Mouse (Mus musculus) heart, postnatal 0 days (tissue): Measurements from ENCODE around the gene Padi2. TPM values are rescaled to one million over a fixed set of nuclear protein-coding genes. Genes with fewer than 3 reads are reported as not detected.

Experiments used
- ATAC-seq: fragments of 200-750 bp; cut with Nextera tagmentation; 2 replicates; pipeline ENCODE4 v1.8.0; 2017; ENCODE audit warnings: low read depth, moderate number of reproducible peaks, moderate library complexity; ENCODE audit not compliant: insufficient read depth
- DNase-seq: peaks from one replicate; pipeline ENCODE4 v3.0.0-alpha.2; 2016; ENCODE audit warnings: low spot score
- H3K27ac ChIP-seq: fragments of 300-500 bp; sonication (generic); 2 replicates; pipeline ENCODE4 v1.5.1; 2014; ENCODE audit warnings: low read depth, mild to moderate bottlenecking
- H3K27me3 ChIP-seq: fragments of 300-500 bp; sonication (generic); 2 replicates; pipeline ENCODE4 v1.6.1; 2014; ENCODE audit warnings: low read length, mixed read lengths; ENCODE audit not compliant: control insufficient read depth, insufficient read depth
- H3K36me3 ChIP-seq: fragments of 300-500 bp; sonication (generic); replicated peaks from 2 replicates; pipeline ENCODE4 v1.6.1; 2014; ENCODE audit warnings: low read length, mixed read lengths; ENCODE audit not compliant: control insufficient read depth, insufficient read depth
- H3K4me1 ChIP-seq: fragments of 300-500 bp; sonication (generic); 2 replicates; pipeline ENCODE4 v1.6.1; 2014; ENCODE audit warnings: antibody characterized with exemption; ENCODE audit not compliant: control insufficient read depth, insufficient read depth
- H3K4me2 ChIP-seq: fragments of 300-500 bp; sonication (generic); 2 replicates; pipeline ENCODE4 v1.6.1; 2014; ENCODE audit warnings: low read depth, mild to moderate bottlenecking, low read length, moderate library complexity
- H3K4me3 ChIP-seq: fragments of 300-500 bp; sonication (generic); 2 replicates; pipeline ENCODE4 v1.5.1; 2014; ENCODE audit warnings: low read depth, low read length
- H3K9ac ChIP-seq: fragments of 300-500 bp; sonication (generic); replicated peaks from 2 replicates; pipeline ENCODE4 v1.6.1; 2014; ENCODE audit warnings: low read depth, low read length, mixed read lengths
- H3K9me3 ChIP-seq: fragments of 300-500 bp; sonication (generic); replicated peaks from 2 replicates; pipeline ENCODE4 v1.6.1; 2016; ENCODE audit warnings: low read length; ENCODE audit not compliant: control insufficient read depth
- CTCF ChIP-seq: IDR thresholded peaks from 2 replicates; pipeline ENCODE4 v1.5.1; 2016; ENCODE audit warnings: antibody characterized with exemption, control low read depth, low read depth
- EP300 ChIP-seq: IDR thresholded peaks from 2 replicates; pipeline ENCODE4 v1.6.1; 2016; ENCODE audit warnings: antibody characterized with exemption, low read depth
- WGBS: fragments of 180-500 bp; shearing (Covaris S2); extraction: QIAGEN DNeasy Blood & Tissue Kit; methylation state at CpG from one replicate; pipeline ENCODE4 v1.1.7; 2014; 5-methylcytosine and 5-hydroxymethylcytosine counted together
- polyA plus RNA-seq: library from polyadenylated mRNA; unstranded; fragments of >200 nt; fragmentation: Nextera tagmentation; extraction: Ambion mirVana; gene quantifications from 2 replicates; pipeline ENCODE4 v1.2.1, GENCODE M21; 2015
- total RNA-seq: library from RNA; depleted of rRNA; stranded (reverse); fragments of >200 nt; gene quantifications from 2 replicates; pipeline ENCODE4 v1.2.3, GENCODE M21; 2014; ENCODE audit warnings: low replicate concordance

The Padi2 gene
- total and polyA plus RNA-seq, 2 experiments from 2014 or later: 0.31 to 0.44 TPM

DNA sequence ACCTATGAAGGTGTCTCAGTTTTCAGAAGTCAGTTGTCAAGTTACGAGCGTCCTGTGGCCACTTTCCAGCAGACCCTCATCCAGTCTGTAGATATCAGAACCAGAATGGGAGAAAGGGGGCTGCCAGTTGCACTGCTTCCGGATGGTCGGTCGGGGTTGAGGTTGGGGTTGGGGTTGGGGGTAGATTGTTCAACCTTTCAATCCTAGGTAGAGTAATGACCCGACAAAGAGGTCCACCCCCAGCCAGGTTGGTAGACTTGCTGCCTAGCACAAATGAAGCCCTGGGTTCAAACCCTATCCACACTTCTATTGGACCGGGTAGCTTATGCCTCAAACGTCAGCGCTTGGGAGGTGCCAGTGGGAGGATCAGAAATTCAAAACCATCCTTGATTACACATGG lies 27.5 kb upstream of the Padi2 start:
- Histone ChIP-seq H3K9ac (no peak overlapping the region), H3K4me2 (no peak overlapping the region), H3K27ac (no peak overlapping the region), H3K9me3 (0 out of 2 replicates have a peak, but pooled peaks cover 7% of the 10 kb centered on the region), H3K27me3 (no peaks in the 10 kb centered on the region), H3K4me3 (no peak overlapping the region), H3K4me1 (no peaks in the 10 kb centered on the region), H3K36me3 (no peaks in the 10 kb centered on the region)
- no peak for ATAC-seq
- no peak for DNase-seq
- WGBS: 84% methylated on average over 9 of the region's 9 CpGs
- TF ChIP-seq EP300: no peak
- no peak for TF ChIP-seq CTCF

DNA sequence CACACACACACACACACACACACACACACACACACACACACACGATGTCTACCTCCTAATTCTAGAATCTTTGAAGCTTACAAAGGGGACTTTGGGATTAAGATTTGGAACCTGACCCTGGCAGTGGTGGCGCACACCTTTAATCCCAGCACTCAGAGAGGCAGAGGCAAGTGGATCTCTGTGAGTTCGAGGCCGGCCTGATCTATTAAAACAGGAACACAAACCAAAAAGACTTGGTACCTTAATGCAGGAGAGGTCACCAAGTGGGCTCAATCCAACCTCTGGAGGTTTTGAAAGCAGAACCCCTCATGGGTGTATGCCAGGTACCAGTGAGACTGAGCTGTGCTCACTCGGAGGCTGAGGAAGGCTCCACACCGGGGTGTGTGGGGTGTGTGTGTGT lies 27.0 kb upstream of the Padi2 start:
- WGBS: 89% methylated on average over 6 of the region's 6 CpGs
- no peak for TF ChIP-seq EP300
- no peak for TF ChIP-seq CTCF

DNA sequence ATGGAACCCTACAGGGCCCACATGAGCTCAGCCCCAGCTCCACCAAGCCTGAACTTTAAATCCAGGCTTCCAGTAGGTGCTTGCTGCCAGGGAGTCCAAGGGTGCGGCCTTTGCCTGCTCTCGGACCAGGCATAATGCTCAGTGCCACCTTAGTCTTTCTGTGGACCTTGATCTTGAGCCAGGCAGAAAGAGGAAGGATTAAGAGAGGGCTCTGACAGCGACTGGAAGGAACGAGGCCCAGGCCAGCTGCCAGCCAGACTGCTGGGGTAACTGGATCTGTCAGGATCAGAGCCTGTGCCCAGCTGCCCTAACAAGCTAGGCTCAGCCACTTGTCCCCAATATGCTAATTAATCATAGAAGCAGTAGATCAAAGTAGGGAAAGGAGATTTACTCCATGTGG lies 26.4 kb upstream of the Padi2 start:
- H3K4me2 ChIP-seq: no peak overlapping the region
- H3K27ac ChIP-seq: no peak overlapping the region
- H3K4me3 ChIP-seq: no peak overlapping the region
- 62% methylated on average over 4 of the region's 4 CpGs for WGBS
- no peak for ATAC-seq
- no peaks in the 10 kb centered on the region for H3K4me1 ChIP-seq
- no peak for DNase-seq
- no peaks in the 10 kb centered on the region for H3K36me3 ChIP-seq
- H3K9ac ChIP-seq: no peak overlapping the region
- H3K27me3 ChIP-seq: no peaks in the 10 kb centered on the region
- TF ChIP-seq CTCF (no peak), EP300 (no peak)
- no peaks in the 10 kb centered on the region for H3K9me3 ChIP-seq

More for the DNA sequence above, 27.0 kb upstream of the Padi2 start:
- H3K4me3 ChIP-seq: no peak overlapping the region
- DNase-seq (no peak), ATAC-seq (no peak)
- H3K4me1 ChIP-seq: no peaks in the 10 kb centered on the region
- no peak overlapping the region for H3K9ac ChIP-seq
- no peak overlapping the region for H3K27ac ChIP-seq
- H3K36me3 ChIP-seq: no peaks in the 10 kb centered on the region
- H3K9me3 ChIP-seq: 0 out of 2 replicates have a peak, but pooled peaks cover 4% of the 10 kb centered on the region
- H3K4me2 ChIP-seq: no peak overlapping the region
- no peaks in the 10 kb centered on the region for H3K27me3 ChIP-seq

DNA sequence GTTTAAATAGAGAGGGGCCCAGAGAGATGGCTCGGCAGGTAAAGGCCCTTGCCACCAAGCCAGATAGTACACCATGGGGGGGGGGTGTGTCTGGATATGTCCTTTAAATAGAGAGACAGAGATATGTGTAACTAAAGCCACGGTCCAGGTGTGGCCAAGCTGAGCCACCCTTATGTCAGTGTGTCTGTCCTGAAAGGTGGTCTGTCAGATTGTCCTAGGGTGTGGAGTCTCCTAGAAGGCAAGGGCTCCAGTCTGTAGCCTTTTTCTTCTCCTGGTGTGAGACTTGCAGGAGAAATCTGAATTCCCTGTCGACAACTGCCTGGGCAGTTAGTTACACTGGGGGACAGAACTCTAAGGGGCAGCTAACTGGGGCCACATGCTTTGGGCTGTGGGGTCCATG lies 25.9 kb upstream of the Padi2 start:
- TF ChIP-seq CTCF (no peak), EP300 (no peak)
- Histone ChIP-seq H3K27me3 (no peaks in the 10 kb centered on the region), H3K4me3 (no peak overlapping the region), H3K9ac (no peak overlapping the region), H3K36me3 (no peaks in the 10 kb centered on the region), H3K4me2 (no peak overlapping the region), H3K9me3 (no peaks in the 10 kb centered on the region), H3K4me1 (no peaks in the 10 kb centered on the region), H3K27ac (no peak overlapping the region)
- DNase-seq (no peak), ATAC-seq (no peak)
- 74% methylated on average over 3 of the region's 3 CpGs for WGBS

DNA sequence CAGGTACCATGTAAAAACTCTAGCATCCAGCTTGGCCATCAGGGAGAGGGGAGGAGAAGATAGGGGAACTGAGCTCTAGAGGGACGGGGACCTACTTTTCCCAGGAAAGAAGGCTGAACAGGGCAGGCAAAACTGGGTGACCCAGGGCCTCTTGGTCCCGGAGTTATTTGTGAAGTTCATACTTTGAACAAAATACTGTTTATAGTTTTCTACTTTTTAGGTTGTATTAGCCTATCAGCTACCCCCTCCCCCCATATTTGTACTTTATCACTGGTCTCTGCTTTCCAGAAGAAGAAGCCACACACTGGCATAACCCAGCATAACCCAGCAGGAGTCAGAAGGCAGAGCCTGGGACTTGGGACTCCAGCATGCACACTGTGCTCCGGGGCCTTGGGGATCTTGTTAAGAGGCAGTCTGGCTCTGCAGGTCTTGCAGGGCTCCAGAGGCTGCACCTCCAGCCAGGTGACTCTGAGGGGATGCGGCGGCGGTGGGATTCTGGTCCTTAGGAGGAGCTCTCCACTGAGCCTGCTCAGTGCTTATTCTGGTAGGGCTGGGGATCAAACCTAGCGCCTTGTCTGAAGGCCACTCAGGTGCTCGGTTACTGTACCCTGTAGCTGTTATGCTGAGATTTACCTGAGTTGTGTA lies 25.0 kb upstream of the Padi2 start:
- ATAC-seq: no peak
- H3K4me2 ChIP-seq: no peak overlapping the region
- no peak overlapping the region for H3K4me3 ChIP-seq
- WGBS: 86% methylated on average over 8 of the region's 8 CpGs
- H3K36me3 ChIP-seq: no peaks in the 10 kb centered on the region
- no peaks in the 10 kb centered on the region for H3K4me1 ChIP-seq
- H3K27me3 ChIP-seq: no peaks in the 10 kb centered on the region
- H3K27ac ChIP-seq: no peak overlapping the region
- TF ChIP-seq CTCF: no peak
- TF ChIP-seq EP300: no peak
- no peak for DNase-seq
- H3K9ac ChIP-seq: no peak overlapping the region
- H3K9me3 ChIP-seq: no peaks in the 10 kb centered on the region

DNA sequence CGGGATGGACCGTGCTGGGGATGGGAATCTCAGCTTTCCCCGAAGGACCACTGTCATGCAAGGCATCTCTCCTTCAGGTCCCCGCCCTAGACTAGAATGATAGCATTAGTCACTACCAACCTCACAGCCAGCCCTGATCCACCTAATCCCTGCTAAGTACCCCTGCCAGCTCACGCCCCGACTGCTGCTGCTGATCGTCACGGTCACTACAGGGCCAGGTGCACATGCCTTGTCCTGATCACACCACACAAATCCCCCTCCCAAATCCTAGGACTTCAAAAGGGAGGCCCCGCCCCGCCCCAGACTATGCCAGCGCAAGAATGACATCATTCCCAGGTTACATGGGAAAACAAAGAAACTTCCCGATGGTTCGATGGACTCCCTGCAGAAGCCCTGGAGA lies 24.4 kb upstream of the Padi2 start:
- no peaks in the 10 kb centered on the region for H3K4me1 ChIP-seq
- H3K27me3 ChIP-seq: no peaks in the 10 kb centered on the region
- no peak overlapping the region for H3K4me3 ChIP-seq
- TF ChIP-seq EP300 (no peak), CTCF (no peak)
- H3K27ac ChIP-seq: no peak overlapping the region
- no peak overlapping the region for H3K9ac ChIP-seq
- H3K9me3 ChIP-seq: no peaks in the 10 kb centered on the region
- no peak for ATAC-seq
- DNase-seq: no peak
- no peaks in the 10 kb centered on the region for H3K36me3 ChIP-seq
- H3K4me2 ChIP-seq: no peak overlapping the region
- WGBS: 94% methylated on average over 13 of the region's 13 CpGs
